Mouse (Mus musculus): ENCODE measurements around the gene Prrx2. TPM values are rescaled to one million over a fixed set of nuclear protein-coding genes. Genes with fewer than 3 reads are reported as not detected.

Prrx2 gene
- total and polyA plus RNA-seq, 2 experiments from 2014 or later: 4.4 to 5.1 TPM

- Histone ChIP-seq H3K4me1 (ENCODE audit: insufficient read depth, low read length) (peaks cover 14% of the 10 kb centered on the region), H3K4me2 (ENCODE audit: low read depth, low read length, poor library complexity, severe bottlenecking) (no peak overlapping the region), H3K9me3 (ENCODE audit: low read length) (no peaks in the 10 kb centered on the region), H3K27me3 (ENCODE audit: insufficient read depth, low read length) (peaks cover 5% of the 10 kb centered on the region; the same call in 1 of the 2 replicates), H3K27ac (ENCODE audit: low read depth, low read length) (no peak overlapping the region), H3K4me3 (ENCODE audit: low read depth, low read length) (no peak overlapping the region), H3K36me3 (ENCODE audit: insufficient read depth, low read length) (no peaks in the 10 kb centered on the region), H3K9ac (replicated peaks; ENCODE audit: low read length, poor library complexity, severe bottlenecking) (no peak overlapping the region)
- WGBS: 97% methylated on average over 2 of the region's 2 CpGs
- ATAC-seq (ENCODE audit: low FRiP score) (no peak), DNase-seq (ENCODE audit: low spot score) (no peak)
- no peak for TF ChIP-seq CTCF (IDR thresholded peaks at IDR 0.05)
These were observed 28.8 kb upstream of the Prrx2 start for GRCm38 (mm10) chr2:30805983-30806382.

GRCm38 (mm10) chr2:30807147-30807647 lies 27.6 kb upstream of the Prrx2 start:
- no peak for DNase-seq (ENCODE audit: low spot score)
- peak; percentile 45 for ATAC-seq (ENCODE audit: low FRiP score)
- no peaks in the 10 kb centered on the region for H3K9me3 ChIP-seq (ENCODE audit: low read length)
- peak overlapping the region; percentile 60 for H3K4me3 ChIP-seq (ENCODE audit: low read depth, low read length)
- H3K27ac ChIP-seq (ENCODE audit: low read depth, low read length): peak overlapping the region; percentile 77; the same call in 1 of the 2 replicates
- peak overlapping the region; percentile 91 for H3K4me2 ChIP-seq (ENCODE audit: low read depth, low read length, poor library complexity, severe bottlenecking)
- peak overlapping the region; percentile 84; the same call in 1 of the 2 replicates for H3K9ac ChIP-seq (replicated peaks; ENCODE audit: low read length, poor library complexity, severe bottlenecking)
- peaks cover 8% of the 10 kb centered on the region for H3K4me1 ChIP-seq (ENCODE audit: insufficient read depth, low read length)
- WGBS: 6% methylated on average over 28 of the region's 28 CpGs
- peaks cover 5% of the 10 kb centered on the region; the same call in 1 of the 2 replicates for H3K27me3 ChIP-seq (ENCODE audit: insufficient read depth, low read length)
- no peak for TF ChIP-seq CTCF (IDR thresholded peaks at IDR 0.05)
- H3K36me3 ChIP-seq (ENCODE audit: insufficient read depth, low read length): peaks cover under 1% of the 10 kb centered on the region; the same call in 1 of the 2 replicates

GRCm38 (mm10) chr2:30807648-30808295 lies 27.0 kb upstream of the Prrx2 start, which contains the start of gene Ntmt1:
Gene Ntmt1, plus strand, starts transcription at chr2:30807826.
- DNase-seq (ENCODE audit: low spot score) (peak; percentile 98), ATAC-seq (ENCODE audit: low FRiP score) (peak; percentile 97)
- Histone ChIP-seq H3K36me3 (ENCODE audit: insufficient read depth, low read length) (peaks cover 4% of the 10 kb centered on the region; the same call in 1 of the 2 replicates), H3K4me1 (ENCODE audit: insufficient read depth, low read length) (peaks cover 8% of the 10 kb centered on the region), H3K27me3 (ENCODE audit: insufficient read depth, low read length) (peaks cover 5% of the 10 kb centered on the region; the same call in 1 of the 2 replicates), H3K9me3 (ENCODE audit: low read length) (no peaks in the 10 kb centered on the region), H3K27ac (ENCODE audit: low read depth, low read length) (peak within 1 kb of the TSS; percentile 77), H3K4me3 (ENCODE audit: low read depth, low read length) (peak within 1 kb of the TSS; percentile 60), H3K4me2 (ENCODE audit: low read depth, low read length, poor library complexity, severe bottlenecking) (peak within 1 kb of the TSS; percentile 91), H3K9ac (replicated peaks; ENCODE audit: low read length, poor library complexity, severe bottlenecking) (peak within 1 kb of the TSS; percentile 84)
- WGBS: under 1% methylated on average over 37 of the region's 44 CpGs
- no peak for TF ChIP-seq CTCF (IDR thresholded peaks at IDR 0.05)

- DNase-seq (ENCODE audit: low spot score): no peak
- 4% methylated on average over 10 of the region's 10 CpGs for WGBS
- peak overlapping the region; percentile 60 for H3K4me3 ChIP-seq (ENCODE audit: low read depth, low read length)
- peaks cover 3% of the 10 kb centered on the region; the same call in 1 of the 2 replicates for H3K27me3 ChIP-seq (ENCODE audit: insufficient read depth, low read length)
- TF ChIP-seq CTCF (IDR thresholded peaks at IDR 0.05): no peak
- peak overlapping the region; percentile 91 for H3K4me2 ChIP-seq (ENCODE audit: low read depth, low read length, poor library complexity, severe bottlenecking)
- no peaks in the 10 kb centered on the region for H3K9me3 ChIP-seq (ENCODE audit: low read length)
- peak overlapping the region; percentile 77 for H3K27ac ChIP-seq (ENCODE audit: low read depth, low read length)
- H3K36me3 ChIP-seq (ENCODE audit: insufficient read depth, low read length): peaks cover 4% of the 10 kb centered on the region; the same call in 1 of the 2 replicates
- ATAC-seq (ENCODE audit: low FRiP score): no peak
- peaks cover 8% of the 10 kb centered on the region for H3K4me1 ChIP-seq (ENCODE audit: insufficient read depth, low read length)
- peak overlapping the region; percentile 84 for H3K9ac ChIP-seq (replicated peaks; ENCODE audit: low read length, poor library complexity, severe bottlenecking)
These were observed 26.5 kb upstream of the Prrx2 start for GRCm38 (mm10) chr2:30808296-30808655.

GRCm38 (mm10) chr2:30809503-30809902 lies 25.3 kb upstream of the Prrx2 start:
- TF ChIP-seq CTCF (IDR thresholded peaks at IDR 0.05): no peak
- no peak for DNase-seq (ENCODE audit: low spot score)
- H3K4me2 ChIP-seq (ENCODE audit: low read depth, low read length, poor library complexity, severe bottlenecking): peak overlapping the region; percentile 38
- no peaks in the 10 kb centered on the region for H3K9me3 ChIP-seq (ENCODE audit: low read length)
- H3K9ac ChIP-seq (replicated peaks; ENCODE audit: low read length, poor library complexity, severe bottlenecking): no peak overlapping the region
- H3K27ac ChIP-seq (ENCODE audit: low read depth, low read length): no peak overlapping the region
- ATAC-seq (ENCODE audit: low FRiP score): no peak
- H3K4me1 ChIP-seq (ENCODE audit: insufficient read depth, low read length): peaks cover 8% of the 10 kb centered on the region
- no peak overlapping the region for H3K4me3 ChIP-seq (ENCODE audit: low read depth, low read length)
- WGBS: 87% methylated on average over 5 of the region's 5 CpGs
- H3K27me3 ChIP-seq (ENCODE audit: insufficient read depth, low read length): no peaks in the 10 kb centered on the region
- H3K36me3 ChIP-seq (ENCODE audit: insufficient read depth, low read length): peaks cover 10% of the 10 kb centered on the region; the same call in 1 of the 2 replicates

- Histone ChIP-seq H3K9ac (replicated peaks; ENCODE audit: low read length, poor library complexity, severe bottlenecking) (no peak overlapping the region), H3K4me1 (ENCODE audit: insufficient read depth, low read length) (peaks cover 8% of the 10 kb centered on the region), H3K4me3 (ENCODE audit: low read depth, low read length) (no peak overlapping the region), H3K4me2 (ENCODE audit: low read depth, low read length, poor library complexity, severe bottlenecking) (no peak overlapping the region), H3K27me3 (ENCODE audit: insufficient read depth, low read length) (no peaks in the 10 kb centered on the region), H3K27ac (ENCODE audit: low read depth, low read length) (no peak overlapping the region), H3K36me3 (ENCODE audit: insufficient read depth, low read length) (peaks cover 16% of the 10 kb centered on the region), H3K9me3 (ENCODE audit: low read length) (no peaks in the 10 kb centered on the region)
- DNase-seq (ENCODE audit: low spot score) (no peak), ATAC-seq (ENCODE audit: low FRiP score) (no peak)
- no peak for TF ChIP-seq CTCF (IDR thresholded peaks at IDR 0.05)
- 93% methylated on average over 7 of the region's 7 CpGs for WGBS
These were observed 24.2 kb upstream of the Prrx2 start for GRCm38 (mm10) chr2:30810573-30810972.

Measured in midbrain, postnatal 0 days (tissue).